Mouse (Mus musculus): ENCODE results near the gene Acsf3.

The Acsf3 gene

DNA sequence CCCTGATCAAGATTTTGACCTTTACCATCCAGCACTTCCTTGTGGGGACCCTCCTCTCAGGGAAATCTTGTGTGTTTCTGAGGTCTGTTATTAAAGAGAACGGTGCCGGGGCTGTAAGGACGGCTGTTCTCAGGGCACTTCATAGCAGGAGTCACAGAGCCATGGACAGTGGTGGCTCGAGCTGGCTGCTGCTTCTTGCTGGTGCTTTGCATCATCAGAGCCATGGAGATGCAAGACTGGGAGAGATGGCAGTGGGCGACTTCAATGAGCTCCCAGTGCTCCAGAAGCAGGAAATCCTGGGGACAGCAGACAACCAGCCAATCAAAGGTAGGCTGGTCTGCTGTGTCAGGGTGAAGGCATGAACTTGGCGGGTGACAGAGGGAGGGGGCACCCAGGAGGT is 14.2 kb upstream of the Acsf3 start:
- no peak for DNase-seq (ENCODE audit: low read depth, low spot score)

DNA sequence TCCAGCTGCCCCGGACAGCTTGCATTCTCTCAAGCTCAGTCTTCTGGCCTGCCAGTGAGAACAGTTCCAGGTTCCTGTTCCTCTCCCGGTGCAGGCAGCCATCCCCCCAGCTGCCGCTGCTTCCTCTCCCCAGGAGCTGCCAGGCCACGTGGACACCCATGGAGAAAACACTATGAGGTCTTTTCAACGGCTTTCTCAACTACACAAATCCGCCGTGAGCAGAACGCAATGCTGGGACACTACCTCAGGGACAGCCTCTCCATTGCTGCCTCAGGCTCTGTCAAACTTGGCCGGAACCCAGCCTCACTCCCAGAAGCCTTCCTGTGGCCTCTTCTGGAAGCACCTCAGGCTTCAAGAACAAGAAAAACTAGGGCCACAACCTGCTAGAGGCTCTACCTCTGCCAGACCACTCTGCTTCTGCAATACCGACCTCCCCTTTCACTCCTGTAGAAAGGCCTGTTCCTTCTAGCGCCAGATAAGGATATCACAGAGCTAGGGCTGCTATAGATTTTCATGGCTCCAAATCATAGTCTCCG is 12.5 kb upstream of the Acsf3 start:
- DNase-seq (ENCODE audit: low read depth, low spot score) = no peak

DNA sequence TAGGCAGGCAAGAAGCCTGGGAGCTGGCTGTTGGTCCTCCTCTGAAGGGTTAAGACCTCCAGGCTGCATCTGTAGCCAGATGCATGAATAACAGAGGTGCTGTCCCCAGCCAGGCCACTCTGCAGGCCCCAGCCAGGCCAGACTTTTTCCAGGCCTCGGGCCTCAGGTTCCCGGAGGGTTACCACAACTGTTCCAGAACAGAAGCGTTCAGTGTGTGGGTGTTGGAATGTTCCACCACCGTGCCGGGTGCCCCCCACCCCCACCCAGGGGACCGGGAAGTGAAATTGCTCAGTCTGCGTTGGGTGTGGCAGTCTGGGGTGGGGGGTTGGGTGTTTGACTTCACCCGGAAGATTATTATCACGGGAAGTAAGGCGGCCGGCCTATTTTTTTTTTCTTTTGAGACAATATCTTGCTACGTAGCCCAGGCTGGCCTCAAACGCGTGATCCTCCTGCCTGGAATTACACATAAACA is 12.0 kb upstream of the Acsf3 start:
- peak; percentile 60 for DNase-seq (ENCODE audit: low read depth, low spot score)

DNA sequence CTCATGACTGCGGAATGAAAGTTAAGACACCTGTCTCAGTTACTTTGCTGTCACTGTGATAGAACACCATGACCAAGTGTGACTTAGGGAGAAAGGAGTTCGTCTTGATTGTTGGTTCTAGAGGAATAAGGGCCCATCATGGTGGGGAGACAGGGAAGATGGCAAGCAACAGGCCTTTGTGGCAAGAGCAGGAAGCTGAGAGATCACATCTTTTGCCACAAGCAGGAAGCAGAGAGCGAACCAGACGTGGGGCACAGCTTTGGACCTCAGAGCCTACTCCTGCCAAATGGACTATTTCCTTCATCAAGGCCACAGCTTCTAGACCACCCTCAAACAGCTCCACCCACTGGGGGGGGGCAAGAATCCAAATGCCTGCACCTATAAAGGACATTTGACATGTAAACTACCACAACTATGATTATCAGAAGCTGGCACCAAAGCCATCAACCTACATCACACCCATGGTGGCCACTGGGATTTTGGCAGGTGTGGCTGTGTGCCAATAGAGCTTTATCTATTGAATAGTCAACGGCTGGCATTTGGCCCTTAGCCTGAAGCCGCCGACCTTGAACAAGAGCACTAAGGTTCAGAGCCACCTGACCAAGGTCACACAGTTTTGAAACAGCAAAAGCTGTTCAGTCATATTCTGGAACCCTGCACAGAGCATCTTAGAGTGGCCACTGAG is 10.4 kb upstream of the Acsf3 start:
- DNase-seq (ENCODE audit: low read depth, low spot score) = peak; percentile 47

DNA sequence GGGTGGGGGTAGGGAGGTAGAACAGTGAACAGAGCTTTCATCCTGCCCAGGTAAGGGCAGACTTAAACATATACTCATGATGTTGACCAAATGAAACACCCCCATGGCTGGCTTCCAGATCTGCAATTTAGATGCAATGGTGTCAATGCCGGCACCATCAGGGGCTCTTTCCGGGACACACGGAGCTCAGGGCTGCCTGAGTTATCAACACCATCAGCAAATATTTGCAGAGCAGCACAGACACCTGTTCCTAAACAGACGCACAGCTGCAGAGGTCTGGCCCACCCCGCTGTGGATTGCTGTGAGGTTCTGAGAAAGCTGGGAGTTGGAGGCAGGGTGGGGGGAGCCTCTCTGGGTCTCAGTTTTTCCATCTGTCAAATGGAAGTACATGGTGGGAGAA is 9.1 kb upstream of the Acsf3 start:
- no peak for DNase-seq (ENCODE audit: low read depth, low spot score)

DNA sequence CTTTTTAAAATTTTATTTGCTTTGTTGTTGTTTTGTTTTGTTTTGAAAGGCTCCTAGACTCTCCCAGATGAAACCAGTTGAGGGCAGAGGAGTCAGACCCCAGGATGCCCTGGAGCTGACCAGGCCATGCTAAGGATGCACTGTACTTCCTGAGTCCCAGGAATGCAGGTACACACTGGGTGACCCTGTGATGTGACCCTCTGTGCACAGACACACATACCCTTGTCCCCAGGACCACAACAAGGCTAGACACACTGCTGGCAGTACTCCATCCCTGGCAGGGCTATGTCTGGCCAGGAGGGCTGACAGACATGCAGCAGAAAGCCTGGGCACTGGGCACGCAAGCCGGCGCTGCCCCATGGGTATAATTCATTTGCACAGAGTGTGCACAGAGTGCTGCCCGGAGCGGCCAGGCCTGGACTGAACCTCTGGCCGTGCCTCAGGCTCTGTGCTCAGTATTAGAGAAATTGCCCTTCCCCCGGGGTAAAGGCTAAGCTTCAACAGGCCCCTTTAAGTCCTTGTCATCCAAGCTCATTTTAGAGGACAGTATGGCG is 8.6 kb upstream of the Acsf3 start:
- no peak for DNase-seq (ENCODE audit: low read depth, low spot score)

DNA sequence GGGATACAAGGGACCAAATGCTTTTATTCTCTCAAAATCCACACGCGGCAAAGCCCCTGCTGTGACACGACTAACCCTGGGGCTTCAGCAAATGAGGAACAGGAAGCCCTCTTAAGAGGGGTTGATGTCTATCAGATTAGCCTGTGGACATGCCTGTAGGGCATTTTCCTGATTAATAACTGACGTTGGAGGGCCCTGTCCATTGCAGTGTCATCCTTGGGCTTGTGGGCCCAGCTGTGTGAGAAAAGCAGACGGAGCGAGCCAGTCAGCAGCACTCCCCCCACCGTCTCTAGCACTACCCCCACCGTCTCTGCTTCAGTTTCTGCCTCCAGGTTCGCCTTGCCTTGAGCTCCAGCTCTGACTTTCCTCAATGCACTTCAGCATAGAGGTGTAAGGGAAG is 8.1 kb upstream of the Acsf3 start:
- DNase-seq (ENCODE audit: low read depth, low spot score) = no peak

DNA sequence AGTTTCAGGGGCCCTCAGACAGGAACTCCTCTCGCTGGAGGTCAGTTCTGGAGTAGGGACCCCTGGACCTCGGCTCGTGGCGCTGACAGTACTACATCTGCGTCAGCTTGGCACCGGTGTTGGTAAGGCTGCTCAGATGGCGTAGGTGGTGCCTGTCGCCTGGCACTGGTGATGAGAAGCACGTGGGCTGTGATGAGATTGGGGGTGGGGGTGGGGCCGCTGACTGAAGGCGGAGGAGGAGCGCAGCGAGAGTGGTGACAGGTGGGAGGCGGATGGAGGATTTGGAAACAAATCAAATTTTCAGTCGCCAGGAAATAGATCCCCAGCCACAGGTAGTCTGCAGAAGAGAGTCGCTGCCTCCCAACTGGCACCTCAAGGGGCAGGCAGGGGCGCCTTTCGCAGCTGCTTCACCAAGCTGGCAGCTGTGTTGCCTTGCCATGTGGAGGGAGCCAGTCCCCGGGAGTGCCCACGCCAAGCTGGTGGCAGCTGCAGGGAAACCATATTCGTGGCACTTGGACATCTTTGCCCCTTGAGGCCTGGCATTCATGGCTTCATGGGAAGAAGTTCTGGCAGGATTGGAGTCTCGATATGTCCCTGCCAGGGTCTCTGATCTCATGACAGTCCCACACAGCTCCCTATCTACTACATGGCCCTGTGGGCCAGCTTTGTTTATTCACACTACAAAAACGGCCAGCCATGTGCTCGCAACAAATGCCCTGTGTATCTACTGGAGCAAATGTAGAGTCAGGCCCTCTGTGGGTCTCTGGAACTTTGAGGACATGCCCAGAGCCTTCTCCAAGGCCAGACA is 5.8 kb upstream of the Acsf3 start:
- peak; percentile 82 for DNase-seq (ENCODE audit: low read depth, low spot score)

DNA sequence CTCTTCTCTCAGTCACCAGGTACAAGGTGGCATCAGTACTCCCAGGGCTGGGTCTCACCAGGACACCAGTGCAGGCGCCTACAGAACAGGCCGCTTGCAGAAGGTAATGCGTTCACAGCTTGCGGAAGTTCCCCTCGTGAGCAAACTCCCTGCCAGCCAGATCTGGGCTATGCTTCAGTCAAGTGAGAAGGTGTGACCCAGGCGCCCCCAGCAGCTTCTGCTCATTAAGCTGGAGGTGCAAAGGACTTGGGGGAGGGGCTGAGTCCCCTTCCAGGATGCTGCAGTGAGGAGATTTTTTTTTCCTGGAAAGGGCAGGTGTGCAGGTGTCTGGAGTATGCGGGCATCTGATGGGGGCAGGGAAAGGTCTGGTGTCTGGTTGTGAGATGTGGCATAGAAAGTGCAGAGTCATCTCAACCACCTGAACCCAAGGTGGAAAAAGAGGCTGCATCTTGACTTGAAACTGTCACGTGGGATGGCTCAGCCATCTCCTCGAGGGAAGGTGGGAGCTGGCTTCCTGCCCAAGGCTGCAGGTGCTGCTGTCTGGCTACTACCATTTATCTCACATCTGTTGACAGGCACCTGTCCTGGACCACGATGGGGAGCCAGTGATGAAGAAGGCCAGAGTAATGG is 2.7 kb upstream of the Acsf3 start:
- peak; percentile 42 for DNase-seq (ENCODE audit: low read depth, low spot score)

DNA sequence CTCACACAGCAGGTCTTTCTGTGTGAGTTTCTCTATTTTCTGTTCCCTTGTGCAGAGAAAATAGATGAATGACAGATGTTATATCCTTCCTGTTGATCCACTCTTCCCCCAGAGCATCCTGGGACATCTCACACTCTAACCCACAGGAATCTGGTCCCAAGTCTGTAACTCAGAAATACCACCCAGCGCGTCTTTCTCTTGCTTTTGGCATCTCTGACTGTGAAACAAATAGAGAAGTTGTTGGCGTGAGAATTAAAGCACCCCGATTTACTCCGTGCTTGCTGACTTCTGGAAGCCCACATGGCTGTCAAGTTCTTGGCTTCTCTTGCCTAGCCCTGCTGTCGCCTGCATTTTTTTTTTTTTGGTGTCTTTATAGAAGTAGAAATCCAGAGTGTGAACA is 2.4 kb downstream of the Acsf3 start:
- no peak for DNase-seq (ENCODE audit: low read depth, low spot score)

DNA sequence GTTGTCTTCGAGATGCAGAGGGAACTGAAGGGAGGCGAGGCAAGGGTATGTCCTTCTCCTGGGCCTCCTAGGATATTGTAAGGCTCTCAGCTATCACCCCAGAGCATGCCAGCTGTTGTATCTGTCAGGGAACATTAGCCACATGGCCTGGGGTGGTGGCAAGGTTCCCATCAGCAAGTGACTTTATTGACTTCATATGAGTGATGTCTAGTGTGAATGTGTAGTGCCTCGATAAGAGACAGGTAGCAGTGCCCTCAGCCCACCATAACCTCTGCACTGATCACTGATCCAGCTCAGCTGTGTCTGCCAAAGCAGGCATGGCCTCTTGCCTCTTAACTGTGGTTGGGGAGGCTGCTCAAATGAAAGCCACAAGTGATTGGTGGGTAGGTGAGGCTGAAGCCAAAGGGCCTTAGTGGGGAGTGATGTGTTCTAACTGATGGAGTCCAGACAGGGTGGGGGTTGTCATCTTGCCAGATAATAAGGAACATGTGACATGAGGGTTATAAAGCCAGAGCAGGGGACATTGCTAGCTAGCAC is 3.5 kb downstream of the Acsf3 start:
- DNase-seq (ENCODE audit: low read depth, low spot score) = no peak

DNA sequence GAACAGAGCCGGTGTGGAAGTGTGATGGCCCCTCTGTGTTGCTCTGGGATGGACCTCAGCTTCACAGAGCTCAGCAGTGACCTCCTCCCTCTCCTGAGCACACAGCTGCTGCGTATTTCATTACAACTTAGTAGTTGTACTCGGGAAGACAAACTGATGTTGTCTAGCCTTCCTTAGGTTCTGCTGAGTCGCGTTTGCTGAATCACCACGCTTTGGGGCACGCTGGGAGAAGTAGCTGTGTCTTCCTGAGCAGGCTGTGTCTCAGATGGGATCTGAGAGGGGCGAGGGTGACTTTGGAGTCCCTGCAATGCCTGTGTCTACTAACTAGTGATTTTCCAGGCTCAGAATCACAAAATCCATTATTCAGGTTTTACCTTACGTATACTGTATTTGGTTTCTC is 4.0 kb downstream of the Acsf3 start:
- no peak for DNase-seq (ENCODE audit: low read depth, low spot score)

DNA sequence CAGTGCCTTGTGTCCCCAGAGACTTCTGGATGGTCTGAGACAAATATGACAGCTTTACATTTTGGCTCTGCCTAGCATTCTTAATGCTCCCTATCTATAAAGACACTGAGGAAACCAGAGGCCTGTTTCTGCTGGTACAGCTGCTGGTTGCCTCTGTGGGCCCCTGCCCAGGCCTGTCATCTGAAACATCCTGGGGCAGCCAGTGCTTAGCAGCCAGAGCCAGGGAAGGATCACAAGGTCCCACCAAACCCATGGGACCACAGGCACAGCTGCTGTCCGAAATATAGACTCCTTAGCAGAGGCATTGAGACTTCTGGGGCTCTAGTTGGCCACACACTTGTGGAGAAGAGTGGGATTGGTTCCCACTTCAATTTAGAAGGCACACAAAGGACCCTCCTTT is 9.5 kb downstream of the Acsf3 start:
- DNase-seq (ENCODE audit: low read depth, low spot score) = no peak

DNA sequence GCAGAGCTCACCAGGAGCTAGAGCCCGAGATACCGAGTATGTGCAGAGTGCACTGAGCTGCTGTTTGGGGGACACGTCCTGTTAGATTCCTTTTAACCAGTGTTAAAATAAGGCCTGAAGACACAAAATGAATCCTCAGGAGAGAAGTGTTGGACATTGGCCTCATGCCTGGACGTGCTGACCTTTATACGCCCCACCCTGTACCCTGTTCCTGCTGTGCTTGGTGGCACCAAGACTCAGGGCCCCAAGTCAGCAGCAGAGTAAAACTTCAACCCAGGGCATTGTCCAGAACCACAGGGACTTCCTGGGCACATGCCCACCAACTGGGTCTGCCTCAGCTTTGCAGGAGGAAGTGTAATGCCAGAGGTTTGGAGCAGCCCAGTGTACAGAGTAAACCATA is 14.5 kb downstream of the Acsf3 start:
- no peak for DNase-seq (ENCODE audit: low read depth, low spot score)

DNA sequence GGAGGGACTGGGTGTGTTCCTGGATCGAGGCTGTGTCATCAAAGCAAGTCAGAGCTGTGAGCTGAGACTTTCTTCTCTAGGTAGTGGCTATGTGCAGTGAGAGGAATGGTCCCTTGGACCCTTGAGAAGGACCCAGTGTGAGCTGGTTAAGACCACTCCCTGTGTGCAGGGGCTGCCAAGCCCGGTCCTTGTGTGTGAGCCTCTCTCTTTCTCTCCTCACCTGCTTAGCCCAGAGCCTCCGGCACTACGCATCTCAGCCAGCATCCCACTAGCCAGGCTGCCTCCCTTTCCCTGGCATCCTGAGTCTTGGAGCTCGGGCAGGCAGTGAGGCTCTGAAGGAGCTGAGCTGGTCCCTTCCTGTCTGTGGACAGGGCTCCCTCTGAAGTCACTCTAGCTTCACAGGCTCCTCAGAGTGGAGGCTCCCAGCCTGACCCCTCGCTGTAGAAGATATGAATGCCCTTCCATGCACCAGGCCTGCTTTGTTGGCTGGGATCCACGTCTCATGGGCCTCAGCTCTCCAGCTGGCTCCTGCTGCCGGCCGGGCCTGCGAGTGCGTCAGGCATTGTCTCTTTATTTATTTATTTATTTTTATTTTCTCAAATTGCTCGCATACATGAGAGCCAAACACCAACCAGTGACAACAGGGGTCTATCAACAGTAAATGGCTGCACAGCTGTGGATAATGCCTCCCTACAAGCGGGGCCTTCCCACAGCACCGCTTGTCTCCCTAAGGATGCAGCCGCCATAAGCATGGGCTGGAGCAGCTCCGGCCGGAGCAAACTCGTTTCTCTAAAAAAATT is 18.3 kb downstream of the Acsf3 start:
- DNase-seq (ENCODE audit: low read depth, low spot score) = no peak

DNA sequence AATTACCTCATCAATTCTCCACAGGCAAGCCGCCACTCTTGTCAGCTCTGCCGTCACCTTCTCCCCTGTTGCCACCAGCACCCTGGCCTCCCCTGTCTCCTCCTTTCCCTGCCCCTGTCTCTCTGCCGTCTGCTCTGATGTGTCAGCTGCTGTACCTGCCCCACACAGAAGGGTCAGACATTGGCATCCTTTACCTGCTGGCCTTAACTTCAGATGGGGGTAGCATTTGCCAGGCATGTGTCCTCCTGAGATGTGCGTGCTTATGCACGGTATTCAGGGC is 18.8 kb downstream of the Acsf3 start:
- no peak for DNase-seq (ENCODE audit: low read depth, low spot score)

DNA sequence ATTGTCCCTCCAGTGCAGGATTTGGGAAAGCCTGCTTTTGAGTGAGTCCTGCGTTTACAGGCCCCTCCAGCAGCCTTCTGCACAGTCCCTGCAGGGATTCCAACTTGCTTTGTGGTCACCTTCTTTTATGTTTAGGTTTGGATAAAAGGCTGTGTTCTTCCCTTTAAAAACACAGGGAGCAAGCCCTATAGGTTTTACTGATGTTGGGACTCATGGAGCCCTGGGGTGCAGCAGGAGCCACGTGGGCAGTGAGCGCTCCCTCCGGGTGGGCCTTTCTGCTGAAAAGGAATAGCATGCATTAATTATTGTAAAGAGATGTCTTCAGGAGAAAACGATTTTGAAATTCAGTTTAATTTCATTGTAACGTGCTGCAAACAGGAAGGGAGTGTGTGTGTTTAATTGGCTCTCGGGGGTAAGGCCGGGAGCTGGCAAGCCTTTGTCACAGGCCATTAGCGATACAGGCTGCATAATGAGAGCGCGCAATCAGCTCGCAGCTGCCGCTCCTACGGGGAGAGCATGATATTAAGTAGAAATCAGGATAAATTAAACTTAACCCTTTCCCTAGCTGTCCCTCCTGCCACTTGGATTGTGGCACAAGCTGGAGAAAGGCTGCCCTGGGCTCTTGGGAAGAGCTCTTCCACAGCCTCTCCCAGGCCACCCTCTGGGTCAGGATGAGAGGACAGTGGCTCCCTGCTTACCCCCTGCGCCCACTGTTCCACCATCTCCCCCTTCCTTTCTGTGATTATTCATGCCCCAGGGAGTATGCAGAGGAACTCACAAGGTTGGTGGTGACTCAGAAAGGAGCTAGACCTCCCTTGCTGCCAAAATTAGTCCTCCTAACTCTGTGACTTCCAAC is 28.8 kb downstream of the Acsf3 start:
- no peak for DNase-seq (ENCODE audit: low read depth, low spot score)

DNA sequence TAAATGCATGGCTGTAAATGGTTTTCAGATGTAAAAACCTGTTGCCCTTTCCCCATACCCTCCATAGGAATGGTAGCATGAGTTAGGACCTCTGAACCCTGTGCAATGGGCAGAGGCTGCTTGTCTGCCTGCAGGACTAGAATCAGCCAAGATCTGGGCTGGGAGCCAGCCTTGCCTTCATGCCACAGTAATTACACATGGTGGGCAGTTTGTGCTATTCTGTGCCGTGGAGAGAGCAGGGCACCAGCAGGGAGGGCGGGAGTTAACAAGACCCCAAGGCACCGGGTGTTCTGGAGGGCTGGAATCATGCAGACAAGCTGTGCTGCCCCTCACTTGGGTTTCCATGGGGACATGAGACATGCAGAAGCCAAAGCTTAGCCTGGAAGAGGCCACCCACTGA is 30.1 kb downstream of the Acsf3 start:
- no peak for DNase-seq (ENCODE audit: low read depth, low spot score)

DNA sequence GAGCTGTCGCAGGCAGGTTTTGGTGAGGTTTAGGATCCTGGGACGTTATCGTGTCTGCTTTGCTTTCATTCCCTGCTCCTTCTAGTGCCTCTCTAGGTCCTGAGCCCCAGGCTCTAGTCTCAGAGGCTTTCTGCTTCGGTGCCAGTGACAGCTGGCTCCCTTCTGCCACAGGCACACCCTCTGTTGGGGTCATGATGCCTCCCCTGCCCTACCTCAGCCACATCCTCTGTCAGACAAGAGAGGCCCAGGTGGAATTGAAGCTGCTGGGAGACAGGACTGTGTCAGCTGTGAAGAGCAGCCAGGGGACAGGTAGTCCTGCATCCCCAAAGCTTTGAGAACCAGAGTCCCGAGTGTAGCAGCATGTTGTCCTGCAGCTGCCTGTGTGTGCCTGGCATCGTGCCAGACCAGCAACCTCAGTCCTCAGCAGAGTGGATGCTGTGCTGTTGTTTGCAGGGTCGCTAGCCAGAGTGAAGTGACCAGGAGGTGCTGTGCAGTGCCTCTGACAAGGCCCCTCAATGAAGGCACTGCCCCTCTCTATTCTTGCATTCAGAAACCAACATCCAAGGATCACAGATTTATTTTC is 31.8 kb downstream of the Acsf3 start:
- DNase-seq (ENCODE audit: low read depth, low spot score) = no peak

DNA sequence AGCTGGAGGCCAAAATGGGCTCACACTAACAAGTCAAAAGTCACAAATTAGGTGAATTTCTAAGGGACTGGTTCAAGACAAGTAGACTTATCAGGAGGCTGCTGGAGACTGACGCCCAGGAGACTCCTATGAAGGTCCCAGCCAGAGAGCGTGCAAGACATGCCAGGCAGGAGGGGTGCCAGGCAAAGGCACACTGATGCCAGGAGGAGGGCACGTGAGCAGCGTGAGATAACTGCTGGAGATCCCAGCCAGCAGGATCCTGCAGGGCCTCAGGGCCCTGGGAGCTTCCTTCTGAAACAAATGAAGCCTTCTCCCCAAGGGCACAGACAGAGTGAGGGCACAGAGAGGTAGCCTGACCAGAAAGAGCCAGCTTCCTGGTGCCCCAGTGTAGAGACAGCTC is 32.6 kb downstream of the Acsf3 start:
- no peak for DNase-seq (ENCODE audit: low read depth, low spot score)

All from CD4-positive helper T cell, adult 2 months (primary cell).